Mouse (Mus musculus): ENCODE results near the gene C9.
A peak's percentile ranks its signal among the peaks of the same experiment; 100 is the strongest.

C9 gene

GRCm38 (mm10) chr15:6445135-6445534, at the start of gene C9:
C9 (plus strand) TSS chr15:6445327.
- no peak for DNase-seq (ENCODE audit: low read depth)

- DNase-seq (ENCODE audit: low read depth), result no peak
These were observed 46.9 kb upstream of the C9 start for GRCm38 (mm10) chr15:6398211-6398610.

- DNase-seq (ENCODE audit: low read depth), result no peak
These were observed 46.2 kb upstream of the C9 start for GRCm38 (mm10) chr15:6398881-6399280.

- no peak for DNase-seq (ENCODE audit: low read depth)
These were observed 45.0 kb upstream of the C9 start for GRCm38 (mm10) chr15:6400115-6400514.

- DNase-seq (ENCODE audit: low read depth), result no peak
These were observed 42.7 kb upstream of the C9 start for GRCm38 (mm10) chr15:6402433-6402832.

- no peak for DNase-seq (ENCODE audit: low read depth)
These were observed 41.0 kb upstream of the C9 start for GRCm38 (mm10) chr15:6404172-6404571.

- no peak for DNase-seq (ENCODE audit: low read depth)
These were observed 38.4 kb upstream of the C9 start for GRCm38 (mm10) chr15:6406771-6407170.

GRCm38 (mm10) chr15:6409031-6409430, 36.1 kb upstream of the C9 start:
- no peak for DNase-seq (ENCODE audit: low read depth)

GRCm38 (mm10) chr15:6410161-6410560, 35.0 kb upstream of the C9 start:
- DNase-seq (ENCODE audit: low read depth), result no peak

GRCm38 (mm10) chr15:6411334-6411733, 33.8 kb upstream of the C9 start:
- peak; percentile 24 for DNase-seq (ENCODE audit: low read depth)

GRCm38 (mm10) chr15:6415317-6415716, 29.8 kb upstream of the C9 start:
- DNase-seq (ENCODE audit: low read depth), result no peak

GRCm38 (mm10) chr15:6431777-6432176, 13.3 kb upstream of the C9 start:
- no peak for DNase-seq (ENCODE audit: low read depth)

GRCm38 (mm10) chr15:6432411-6432810, 12.7 kb upstream of the C9 start:
- no peak for DNase-seq (ENCODE audit: low read depth)

GRCm38 (mm10) chr15:6435281-6435680, 9.8 kb upstream of the C9 start:
- no peak for DNase-seq (ENCODE audit: low read depth)

- peak; percentile 12 for DNase-seq (ENCODE audit: low read depth)
These were observed 9.4 kb upstream of the C9 start for GRCm38 (mm10) chr15:6435773-6436172.

- DNase-seq (ENCODE audit: low read depth), result no peak
These were observed 6.4 kb upstream of the C9 start for GRCm38 (mm10) chr15:6438685-6439084.

GRCm38 (mm10) chr15:6444452-6444851, 675 bp upstream of the C9 start:
- no peak for DNase-seq (ENCODE audit: low read depth)

- DNase-seq (ENCODE audit: low read depth), result no peak
These were observed 1.1 kb downstream of the C9 start for GRCm38 (mm10) chr15:6446181-6446580.

- DNase-seq (ENCODE audit: low read depth), result no peak
These were observed 3.8 kb downstream of the C9 start for GRCm38 (mm10) chr15:6448892-6449291.

GRCm38 (mm10) chr15:6454461-6454860, 9.3 kb downstream of the C9 start:
- no peak for DNase-seq (ENCODE audit: low read depth)

GRCm38 (mm10) chr15:6461381-6461780, 16.3 kb downstream of the C9 start:
- no peak for DNase-seq (ENCODE audit: low read depth)

GRCm38 (mm10) chr15:6463361-6463923, 18.3 kb downstream of the C9 start:
- DNase-seq (ENCODE audit: low read depth), result no peak

GRCm38 (mm10) chr15:6466995-6467394, 21.9 kb downstream of the C9 start:
- no peak for DNase-seq (ENCODE audit: low read depth)

GRCm38 (mm10) chr15:6468845-6469244, 23.7 kb downstream of the C9 start:
- DNase-seq (ENCODE audit: low read depth), result no peak

GRCm38 (mm10) chr15:6469384-6469783, 24.3 kb downstream of the C9 start:
- no peak for DNase-seq (ENCODE audit: low read depth)
